ENCODE assay signal across 34 mouse cellular contexts in genomic region chr1:21602567-21602966, GRCm38 (mm10).
"Had no signal": no experiment of that assay in that cellular context is flagged by ENCODE, and none has a peak within 500 bp of the region (broad histone marks: within the 10 kb centered on the region; RNA-seq: fewer than 3 reads in every experiment).

No protein-coding gene starts in this region.

- ATAC-seq: hindbrain, embryonic 16.5 days; hindbrain, postnatal 0 days; inflammation-experienced regulatory T-cells, adult 6 months; intestine, embryonic 15.5 days; intestine, embryonic 16.5 days; intestine, postnatal 0 days had no signal

- H3K36me3 ChIP-seq: heart, embryonic 12.5 days; heart, embryonic 13.5 days; heart, embryonic 15.5 days; hindbrain, embryonic 10.5 days; hindbrain, embryonic 12.5 days; hindbrain, embryonic 13.5 days; hindbrain, embryonic 15.5 days; intestine, embryonic 15.5 days; kidney, embryonic 15.5 days had no signal

- H3K27ac ChIP-seq: heart, embryonic 13.5 days; heart, embryonic 15.5 days; hindbrain, embryonic 10.5 days; hindbrain, embryonic 12.5 days; hindbrain, embryonic 13.5 days; hindbrain, embryonic 14.5 days; hindbrain, embryonic 15.5 days; hindbrain, postnatal 0 days; intestine, embryonic 15.5 days; kidney, embryonic 15.5 days; kidney, postnatal 0 days; layer of hippocampus, adult 2 months; left cerebral cortex, adult 2 months had no signal

- H3K9me3 ChIP-seq: heart, embryonic 12.5 days; heart, embryonic 13.5 days; heart, embryonic 15.5 days; hindbrain, embryonic 10.5 days; hindbrain, embryonic 12.5 days; hindbrain, embryonic 13.5 days; hindbrain, embryonic 15.5 days; intestine, embryonic 15.5 days; kidney, embryonic 15.5 days had no signal

- H3K4me1 ChIP-seq: heart, embryonic 12.5 days; heart, embryonic 13.5 days; heart, embryonic 15.5 days; hindbrain, embryonic 10.5 days; hindbrain, embryonic 12.5 days; hindbrain, embryonic 13.5 days; hindbrain, embryonic 15.5 days; intestine, embryonic 15.5 days; kidney, embryonic 15.5 days had no signal

- H3K4me2 ChIP-seq: heart, embryonic 12.5 days; heart, embryonic 13.5 days; heart, embryonic 15.5 days; hindbrain, embryonic 12.5 days; hindbrain, embryonic 13.5 days; hindbrain, embryonic 14.5 days; hindbrain, embryonic 15.5 days; intestine, embryonic 15.5 days; kidney, embryonic 15.5 days had no signal

- DNase-seq: heart, postnatal 10 days; heart, postnatal 14 days; heart, postnatal 36 days; heart, postnatal 4 days; kidney, adult 11 months; kidney, adult 18-20 months; kidney, adult 2 months; kidney, adult 8-10 months; kidney, adult 9 months; kidney, postnatal 10 days; kidney, postnatal 14 days; kidney, postnatal 25 days; kidney, postnatal 36 days; kidney, postnatal 4 days; layer of hippocampus, adult 9-11 months; layer of hippocampus, postnatal 36 days had no signal

- H3K9ac ChIP-seq: heart, embryonic 12.5 days; heart, embryonic 13.5 days; heart, embryonic 15.5 days; hindbrain, embryonic 12.5 days; hindbrain, embryonic 13.5 days; hindbrain, embryonic 14.5 days; hindbrain, embryonic 15.5 days; intestine, embryonic 15.5 days; kidney, embryonic 15.5 days had no signal

- H3K27me3 ChIP-seq: heart, embryonic 12.5 days; heart, embryonic 13.5 days; heart, embryonic 15.5 days; hindbrain, embryonic 12.5 days; hindbrain, embryonic 13.5 days; hindbrain, embryonic 15.5 days; intestine, embryonic 15.5 days; kidney, embryonic 15.5 days had no signal

- H3K4me3 ChIP-seq: heart, embryonic 12.5 days; heart, embryonic 13.5 days; heart, embryonic 15.5 days; hindbrain, embryonic 10.5 days; hindbrain, embryonic 12.5 days; hindbrain, embryonic 13.5 days; hindbrain, embryonic 15.5 days; intestine, embryonic 15.5 days; kidney, embryonic 15.5 days; layer of hippocampus, adult 2 months; left cerebral cortex, adult 2 months had no signal
